Mouse (Mus musculus): ENCODE measurements around the gene Mre11a.

Mre11a gene

DNA sequence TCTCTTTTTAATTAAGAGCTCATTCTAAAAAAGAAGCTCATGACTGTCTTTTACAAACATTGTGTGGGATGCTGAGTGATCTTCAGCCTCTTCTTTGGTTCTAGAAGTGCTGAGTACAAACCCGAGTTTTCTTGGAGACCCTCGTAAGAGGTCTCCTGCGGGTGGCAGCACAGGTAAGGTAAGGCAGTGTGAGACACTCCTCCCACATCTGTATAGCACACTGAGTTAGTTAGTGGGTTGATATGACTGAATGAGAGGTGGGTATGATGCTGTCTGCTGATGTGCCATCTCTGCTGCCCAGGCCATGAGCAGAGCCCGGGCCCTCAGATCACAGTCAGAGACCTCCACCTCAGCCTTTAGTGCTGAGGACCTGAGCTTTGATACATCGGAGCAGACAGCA is 40.4 kb downstream of the Mre11a start:
- no peak for DNase-seq (ENCODE audit: low spot score)

GRCm38 (mm10) chr9:14827875-14828274 is 43.4 kb downstream of the Mre11a start:
- DNase-seq (ENCODE audit: low spot score) = no peak

- no peak for DNase-seq (ENCODE audit: low spot score)
These were observed 47.6 kb downstream of the Mre11a start for GRCm38 (mm10) chr9:14832046-14832445.

DNA sequence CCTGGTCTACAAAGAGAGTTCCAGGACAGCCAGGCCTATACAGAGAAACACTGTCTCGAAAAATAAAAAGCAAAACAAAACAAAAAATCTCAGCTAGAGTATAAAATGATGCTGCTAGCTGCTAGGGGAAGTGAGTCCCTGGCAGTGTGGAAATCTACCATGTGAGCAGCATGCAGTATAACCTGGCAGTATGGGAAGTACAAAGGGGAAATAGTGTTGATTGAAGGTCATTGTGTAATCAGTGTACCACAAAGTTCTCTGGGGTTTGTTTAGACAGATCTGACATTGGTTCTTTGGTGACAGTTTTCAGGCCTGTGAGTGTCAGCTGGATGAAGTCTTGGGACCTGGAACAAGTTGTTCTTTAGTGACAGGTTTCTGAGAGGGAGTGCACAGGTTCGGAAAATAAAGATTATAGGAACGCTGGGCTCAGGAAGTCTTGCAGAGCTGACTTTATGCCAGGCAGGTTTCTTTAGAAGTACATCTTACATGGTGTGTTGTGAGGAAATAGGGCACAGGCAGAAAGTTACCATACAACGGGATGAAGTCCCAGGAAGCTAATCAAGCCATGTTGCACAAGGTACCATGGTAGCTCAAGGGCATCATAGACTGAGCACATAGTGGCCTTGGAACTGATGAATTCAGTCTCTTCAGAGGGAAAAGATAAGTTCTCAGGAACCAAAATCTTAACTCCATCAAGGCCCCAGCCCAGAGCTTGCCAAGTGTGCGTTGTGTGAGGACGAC is 51.1 kb downstream of the Mre11a start:
- no peak for DNase-seq (ENCODE audit: low spot score)

GRCm38 (mm10) chr9:14839527-14839926 is 55.1 kb downstream of the Mre11a start:
- no peak for DNase-seq (ENCODE audit: low spot score)

DNA sequence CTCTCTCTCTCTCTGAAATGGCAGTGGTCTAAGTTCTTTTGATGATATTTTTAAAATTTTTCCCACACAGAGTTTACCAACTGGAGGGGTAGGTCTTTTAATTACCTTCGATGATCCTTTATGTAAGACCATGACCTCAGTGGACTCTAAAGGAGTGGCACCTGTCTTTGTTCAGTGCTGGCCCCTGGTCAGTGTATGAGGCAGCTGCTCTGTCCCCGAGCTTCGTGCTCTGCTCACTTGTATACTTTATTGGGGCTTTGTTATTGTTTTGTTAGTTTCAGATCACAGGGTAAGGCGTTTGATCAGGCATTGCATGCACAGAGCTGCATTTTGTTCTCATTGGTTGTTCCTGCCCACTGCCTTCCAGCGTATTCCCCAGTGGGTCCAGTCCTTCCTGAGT is 55.5 kb downstream of the Mre11a start:
- DNase-seq (ENCODE audit: low spot score) = no peak

GRCm38 (mm10) chr9:14841878-14842761 is 57.7 kb downstream of the Mre11a start:
- DNase-seq (ENCODE audit: low spot score) = no peak

GRCm38 (mm10) chr9:14843311-14843857 is 58.9 kb downstream of the Mre11a start:
- DNase-seq (ENCODE audit: low spot score) = no peak

DNA sequence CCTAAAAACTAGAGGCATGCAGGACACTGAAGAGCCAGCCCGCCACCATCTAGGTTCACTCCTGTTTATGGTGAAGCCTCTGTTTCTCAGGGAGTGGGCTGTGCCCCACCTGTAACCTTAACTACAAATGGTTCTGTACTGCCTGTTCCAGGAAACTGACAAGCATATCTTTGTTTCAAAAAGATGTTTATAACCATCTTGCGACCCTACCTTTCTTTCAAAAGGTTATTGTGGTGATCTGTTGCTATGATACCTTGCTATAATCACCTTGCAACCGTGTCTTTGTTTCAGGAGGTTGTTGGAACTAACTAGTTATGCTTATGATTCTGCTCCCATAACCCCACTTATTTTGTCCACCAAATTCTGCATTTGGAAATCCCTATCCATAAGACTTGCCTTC is 59.4 kb downstream of the Mre11a start:
- no peak for DNase-seq (ENCODE audit: low spot score)

- no peak for DNase-seq (ENCODE audit: low spot score)
These were observed 62.0 kb downstream of the Mre11a start for GRCm38 (mm10) chr9:14846428-14846827.

DNA sequence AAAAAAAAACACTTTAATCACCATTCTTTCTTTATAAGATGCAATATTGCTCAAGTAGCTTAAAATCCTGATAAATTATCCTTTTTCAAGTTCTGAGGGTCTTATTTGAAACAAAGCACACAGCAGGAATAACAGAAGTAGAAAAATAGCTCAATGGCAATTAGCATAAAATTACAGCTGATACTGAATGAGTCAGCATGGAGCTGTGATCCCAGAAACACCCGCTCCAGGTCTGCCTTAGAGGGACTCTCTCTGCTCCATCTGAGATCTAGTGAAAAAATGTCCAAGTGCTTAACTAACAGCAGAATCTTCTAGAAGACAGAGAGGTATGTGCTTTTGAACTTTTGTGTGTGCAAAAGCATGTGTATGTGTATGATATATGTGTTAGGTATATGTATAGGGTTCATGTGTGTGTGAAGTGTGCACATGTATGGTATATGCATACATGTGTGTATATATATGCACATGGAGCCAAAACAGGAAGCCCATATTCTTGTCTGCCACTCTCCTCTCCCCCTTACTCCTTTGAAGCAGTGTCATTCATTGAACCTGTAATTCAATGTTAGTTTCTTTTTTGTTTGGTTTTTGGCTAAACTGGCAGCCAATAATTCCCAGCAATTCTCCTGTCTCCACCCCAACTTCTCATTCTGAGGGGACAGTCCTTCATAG is 63.9 kb downstream of the Mre11a start:
- DNase-seq (ENCODE audit: low spot score) = no peak

DNA sequence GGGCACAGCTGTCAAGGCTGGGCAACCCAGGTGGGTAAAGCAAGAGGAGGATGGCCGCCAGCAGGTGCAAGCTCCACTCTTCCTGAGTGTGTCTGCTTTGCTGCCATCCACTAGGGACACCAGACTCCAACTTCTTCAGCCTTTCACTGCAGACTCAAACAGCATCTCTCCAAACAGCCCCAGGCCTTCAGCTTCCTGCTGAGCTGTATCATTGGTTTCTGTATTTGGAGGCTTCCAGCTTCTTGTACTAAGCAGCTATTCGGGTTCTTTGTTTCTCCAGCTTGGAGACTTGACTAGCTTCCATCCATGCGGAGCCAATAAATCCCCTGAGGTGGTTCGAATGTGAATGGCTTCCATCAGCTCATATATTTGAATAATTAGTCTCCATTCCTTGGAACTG is 70.1 kb downstream of the Mre11a start:
- no peak for DNase-seq (ENCODE audit: low spot score)

DNA sequence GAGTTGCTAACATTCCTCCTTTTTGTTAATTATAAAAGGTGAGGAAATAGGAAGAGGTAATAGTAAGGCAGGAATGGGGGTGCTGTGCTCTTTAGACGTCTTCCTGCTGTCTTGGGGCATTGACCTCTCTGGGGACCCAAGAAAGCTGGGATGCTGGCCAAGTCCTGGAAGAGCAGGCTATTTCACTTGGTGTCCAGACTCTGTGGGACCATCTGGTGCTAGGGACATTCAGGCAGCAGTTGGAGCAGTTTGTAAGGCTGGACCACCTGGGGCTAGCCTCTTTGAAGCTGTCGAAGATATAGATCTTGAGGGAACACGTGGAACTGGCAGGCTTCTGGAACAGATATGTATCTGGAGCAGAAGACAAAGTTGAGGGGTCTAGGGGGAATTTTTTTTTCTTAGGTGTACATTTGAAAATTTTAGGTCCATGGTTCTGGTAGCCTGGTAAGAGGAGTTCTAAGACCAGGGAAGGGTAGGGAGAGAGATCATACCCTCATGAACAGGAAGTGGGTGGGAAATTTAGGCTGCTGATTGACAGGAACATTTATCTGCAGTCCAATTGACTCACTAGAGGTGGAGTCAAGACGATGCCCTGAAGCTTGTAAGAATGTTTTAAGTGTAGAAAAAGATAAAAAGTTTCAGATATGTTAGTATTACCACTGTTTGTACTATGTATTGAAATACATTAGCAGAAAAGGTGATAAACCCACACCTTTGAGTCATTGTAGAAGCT is 72.6 kb downstream of the Mre11a start:
- DNase-seq (ENCODE audit: low spot score) = no peak

- DNase-seq (ENCODE audit: low spot score) = no peak
These were observed 73.8 kb downstream of the Mre11a start for GRCm38 (mm10) chr9:14858170-14858706.

- DNase-seq (ENCODE audit: low spot score) = no peak
These were observed 74.3 kb downstream of the Mre11a start for GRCm38 (mm10) chr9:14858782-14859181.

- DNase-seq (ENCODE audit: low spot score) = no peak
These were observed 75.6 kb downstream of the Mre11a start, which contains the start of gene Gpr83 for GRCm38 (mm10) chr9:14859868-14860639. TSS of gene Gpr83 (plus strand) at chr9:14860210.

DNA sequence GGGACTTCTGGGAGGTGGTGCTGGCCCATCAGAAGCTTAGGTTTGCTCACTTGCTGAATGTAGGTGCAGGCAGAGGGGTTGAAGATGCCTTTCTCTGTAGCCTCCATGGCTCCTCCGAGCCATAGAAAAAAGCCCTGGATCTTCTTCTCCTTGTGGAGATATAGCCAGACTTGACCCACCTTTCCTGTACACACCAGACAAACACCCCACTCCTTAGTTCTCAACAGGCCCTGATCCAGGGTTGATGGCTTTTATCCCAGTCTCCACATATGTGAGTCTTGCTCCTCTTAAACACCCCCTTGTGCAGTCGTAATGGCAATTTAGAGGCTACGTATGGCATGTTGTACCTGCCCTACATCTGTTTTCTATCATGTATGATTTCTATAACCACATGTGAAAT is 78.7 kb downstream of the Mre11a start:
- DNase-seq (ENCODE audit: low spot score) = no peak

- DNase-seq (ENCODE audit: low spot score) = no peak
These were observed 80.3 kb downstream of the Mre11a start for GRCm38 (mm10) chr9:14864726-14865125.

DNA sequence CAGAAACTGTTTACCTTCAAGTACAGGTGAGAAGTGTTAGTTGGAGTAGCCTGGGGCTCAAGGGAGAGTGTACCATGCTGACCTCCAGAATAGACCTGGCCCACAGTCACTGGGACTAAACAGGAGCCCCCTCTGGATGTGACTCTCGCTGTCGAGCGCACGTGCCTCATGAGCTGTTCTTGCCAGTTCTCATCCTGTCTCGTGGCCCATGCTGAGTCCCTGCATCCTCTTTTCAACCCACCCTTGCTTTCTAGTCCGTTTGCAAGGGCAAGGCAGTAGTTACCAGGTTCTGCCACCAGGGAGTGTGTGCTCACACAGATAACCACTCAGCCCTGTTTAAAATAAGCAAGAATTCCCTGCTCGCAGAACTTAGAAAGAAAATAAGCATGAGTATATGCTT is 82.5 kb downstream of the Mre11a start:
- no peak for DNase-seq (ENCODE audit: low spot score)

GRCm38 (mm10) chr9:14868326-14868725 is 83.9 kb downstream of the Mre11a start:
- no peak for DNase-seq (ENCODE audit: low spot score)

DNA sequence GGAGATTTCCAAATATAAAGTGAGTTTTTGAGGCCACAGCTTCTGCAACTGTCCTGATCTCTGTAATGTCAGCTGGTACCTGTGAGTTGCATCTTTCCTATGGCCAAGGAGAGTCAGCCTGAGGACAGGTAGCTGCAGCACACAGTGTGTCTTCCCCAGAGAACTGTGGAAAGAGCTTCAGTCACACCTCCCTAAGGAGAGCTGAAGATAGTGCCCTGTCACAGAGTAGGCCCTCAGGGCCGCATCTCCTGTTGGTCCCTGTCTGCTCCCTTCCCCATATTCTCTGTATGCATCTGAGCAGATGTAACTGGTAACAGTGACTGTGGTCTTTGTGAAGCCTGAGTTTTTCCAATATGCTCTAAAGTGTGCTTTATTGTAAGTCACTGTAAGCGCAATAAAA is 85.9 kb downstream of the Mre11a start:
- DNase-seq (ENCODE audit: low spot score) = no peak

All from ovary, postnatal 10 days (tissue).